Mouse (Mus musculus) liver, postnatal 0 days (tissue): Measurements from ENCODE around the gene Prrt2.

ENCODE experiments used
- CTCF ChIP-seq: sonication (generic); IDR thresholded peaks from 2 replicates; pipeline ENCODE4 v1.5.1; 2016; ENCODE audit warnings: antibody characterized with exemption, low read depth
- EP300 ChIP-seq: IDR thresholded peaks from 2 replicates; pipeline ENCODE4 v1.6.1; 2016; ENCODE audit warnings: antibody characterized with exemption, low read depth, mild to moderate bottlenecking

- TF ChIP-seq EP300 (no peak), CTCF (no peak)
Observed at GRCm38 (mm10) chr7:126978841-126979240, 42.2 kb downstream of the Prrt2 start.
